Mouse (Mus musculus): Measurements from ENCODE around the gene C87436. TPM values are rescaled to one million over a fixed set of nuclear protein-coding genes. Genes with fewer than 3 reads are reported as not detected.

C87436 gene
- total and polyA plus RNA-seq, 3 experiments, result 11.6 to 18.5 TPM; not detected in 1

GRCm38 (mm10) chr6:86522001-86522911, 84.1 kb downstream of the C87436 start:
- peaks cover 3 to 6% of the 10 kb centered on the region in 2 experiments for H3K36me3 ChIP-seq (ENCODE audit: control insufficient read depth in 1 of 2, insufficient read depth in 2 of 2, low read length in 2 of 2)
- peaks cover 0 to 3% of the 10 kb centered on the region in 2 experiments; a peak in 1 of 4 replicates for H3K4me1 ChIP-seq (ENCODE audit: control insufficient read depth in 1 of 2, insufficient read depth in 2 of 2, low read length in 2 of 2)
- no peak overlapping the region for H3K9ac ChIP-seq (ENCODE audit: control insufficient read depth, low read depth, low read length, poor library complexity, severe bottlenecking)
- DNase-seq (ENCODE audit: low read depth, low spot score), result peak; percentile 46
- TF ChIP-seq USF1 (IDR thresholded peaks at IDR 0.05; ENCODE audit: low read depth, low read length), result no peak
- peak; percentile 90 for TF ChIP-seq ZNF384 (IDR thresholded peaks at IDR 0.05; ENCODE audit: low read depth, low read length)
- no peak for TF ChIP-seq POLR2AphosphoS5 (IDR thresholded peaks at IDR 0.05; ENCODE audit: borderline replicate concordance, low read depth, low read length)
- TF ChIP-seq CTCF (IDR thresholded peaks at IDR 0.05 in 2 of 3, conservative IDR thresholded peaks at IDR 0.05 in 1 of 3; ENCODE audit: control insufficient read depth in 1 of 3, insufficient read depth in 1 of 3, low read depth in 2 of 3, low read length in 3 of 3, poor library complexity in 1 of 3, severe bottlenecking in 1 of 3), result peak in 2 of 3 experiments; percentile 8 to 10; a peak in 1 of 6 replicates
- TF ChIP-seq MXI1 (IDR thresholded peaks at IDR 0.05; ENCODE audit: low read depth, low read length), result no peak
- TF ChIP-seq POLR2AphosphoS2 (IDR thresholded peaks at IDR 0.05; ENCODE audit: low read length), result 0 out of 2 replicates have a peak, but pooled peaks have one; percentile 31
- TF ChIP-seq POLR2A (IDR thresholded peaks at IDR 0.05; ENCODE audit: control insufficient read depth in 1 of 2, insufficient read depth in 1 of 2, low read depth in 1 of 2, low read length in 2 of 2, poor library complexity in 1 of 2), result peak in 1 of 2 experiments; percentile 12; a peak in 1 of 4 replicates
- TF ChIP-seq TBP (IDR thresholded peaks at IDR 0.05; ENCODE audit: low read depth, low read length), result no peak
- TF ChIP-seq MAZ (IDR thresholded peaks at IDR 0.05; ENCODE audit: low read depth, low read length), result no peak
- peaks cover 38% of the 10 kb centered on the region for H3K79me2 ChIP-seq (ENCODE audit: control insufficient read depth, insufficient read depth, low read length, poor library complexity)
- H3K9me3 ChIP-seq (replicated peaks; ENCODE audit: insufficient read depth, low read length), result no peaks in the 10 kb centered on the region
- no peak overlapping the region for H3K4me3 ChIP-seq (ENCODE audit: control insufficient read depth in 1 of 2, insufficient read depth in 1 of 2, low read depth in 2 of 2, low read length in 2 of 2)
- H3K27ac ChIP-seq (ENCODE audit: control insufficient read depth, low read depth, low read length), result no peak overlapping the region
- no peaks in the 10 kb centered on the region for H3K27me3 ChIP-seq (ENCODE audit: control insufficient read depth in 1 of 2, insufficient read depth in 2 of 2, low read length in 2 of 2)

Other genes with a start within 250 kb of the C87436 start
- gene Tgfa, start 243.2 kb upstream of the C87436 start, total RNA-seq (2012; rRNA removed), result 6.6 and 7.8 TPM in 2 replicates
- 1 to 10 TPM in 1 of 2 experiments, not detected in 1; 9.1 TPM for gene Tgfa, start 243.2 kb upstream of the C87436 start, polyA plus RNA-seq (2012; ENCODE audit: insufficient read depth in 1 of 2, insufficient read length in 2 of 2, low read depth in 1 of 2, low replicate concordance in 2 of 2, missing spikeins in 1 of 2)
- 87.8 and 89.2 TPM in 2 replicates for gene Fam136a, start 72.7 kb upstream of the C87436 start, total RNA-seq (2012; rRNA removed)
- gene Fam136a, start 72.7 kb upstream of the C87436 start, polyA plus RNA-seq (2012; ENCODE audit: insufficient read depth in 1 of 2, insufficient read length in 2 of 2, low read depth in 1 of 2, low replicate concordance in 2 of 2, missing spikeins in 1 of 2), result 10 to 100 TPM in 1 of 2 experiments, not detected in 1; 53.0 TPM
- gene Snrpg, start 67.1 kb upstream of the C87436 start, total RNA-seq (2012; rRNA removed), result 748 and 796 TPM in 2 replicates
- 1,000 to 10,000 TPM in 1 of 2 experiments, 100 to 1,000 TPM in 1; 761 to 1,339 TPM for gene Snrpg, start 67.1 kb upstream of the C87436 start, polyA plus RNA-seq (2012; ENCODE audit: insufficient read depth in 1 of 2, insufficient read length in 2 of 2, low read depth in 1 of 2, low replicate concordance in 2 of 2, missing spikeins in 1 of 2)
- gene Pcyox1, start 41.2 kb upstream of the C87436 start, total RNA-seq (2012; rRNA removed), result 16.0 and 18.3 TPM in 2 replicates
- gene Pcyox1, start 41.2 kb upstream of the C87436 start, polyA plus RNA-seq (2012; ENCODE audit: insufficient read depth in 1 of 2, insufficient read length in 2 of 2, low read depth in 1 of 2, low replicate concordance in 2 of 2, missing spikeins in 1 of 2), result 10 to 100 TPM in 1 of 2 experiments, not detected in 1; 28.1 TPM
- gene Tia1, start 34.2 kb upstream of the C87436 start, total RNA-seq (2012; rRNA removed), result 20.5 and 21.5 TPM in 2 replicates
- gene Tia1, start 34.2 kb upstream of the C87436 start, polyA plus RNA-seq (2012; ENCODE audit: insufficient read depth in 1 of 2, insufficient read length in 2 of 2, low read depth in 1 of 2, low replicate concordance in 2 of 2, missing spikeins in 1 of 2), result 10 to 100 TPM in 1 of 2 experiments, not detected in 1; 25.3 TPM
- 0.77 and 0.88 TPM in 2 replicates for gene Gm44790, start 11.7 kb upstream of the C87436 start, total RNA-seq (2012; rRNA removed)
- under 1 TPM in 1 of 2 experiments, not detected in 1; 0.29 TPM for gene Gm44790, start 11.7 kb upstream of the C87436 start, polyA plus RNA-seq (2012; ENCODE audit: insufficient read depth in 1 of 2, insufficient read length in 2 of 2, low read depth in 1 of 2, low replicate concordance in 2 of 2, missing spikeins in 1 of 2)
- 74.2 and 83.5 TPM in 2 replicates for gene Pcbp1, start 87.9 kb downstream of the C87436 start, total RNA-seq (2012; rRNA removed)
- 100 to 1,000 TPM in 1 of 2 experiments, not detected in 1; 385 TPM for gene Pcbp1, start 87.9 kb downstream of the C87436 start, polyA plus RNA-seq (2012; ENCODE audit: insufficient read depth in 1 of 2, insufficient read length in 2 of 2, low read depth in 1 of 2, low replicate concordance in 2 of 2, missing spikeins in 1 of 2)
- gene Asprv1, start 189.8 kb downstream of the C87436 start, total RNA-seq (2012; rRNA removed), result not detected in 2 replicates
- gene Asprv1, start 189.8 kb downstream of the C87436 start, polyA plus RNA-seq (2012; ENCODE audit: insufficient read depth in 1 of 2, insufficient read length in 2 of 2, low read depth in 1 of 2, low replicate concordance in 2 of 2, missing spikeins in 1 of 2), result not detected
- 3.1 and 3.2 TPM in 2 replicates for gene Mxd1, start 230.8 kb downstream of the C87436 start, total RNA-seq (2012; rRNA removed)
- gene Mxd1, start 230.8 kb downstream of the C87436 start, polyA plus RNA-seq (2012; ENCODE audit: insufficient read depth in 1 of 2, insufficient read length in 2 of 2, low read depth in 1 of 2, low replicate concordance in 2 of 2, missing spikeins in 1 of 2), result 1 to 10 TPM in 1 of 2 experiments, not detected in 1; 3.6 TPM
- gene Snrnp27, start 246.1 kb downstream of the C87436 start, total RNA-seq (2012; rRNA removed), result 74.8 and 79.3 TPM in 2 replicates
- 100 to 1,000 TPM; 106 to 225 TPM for gene Snrnp27, start 246.1 kb downstream of the C87436 start, polyA plus RNA-seq (2012; ENCODE audit: insufficient read depth in 1 of 2, insufficient read length in 2 of 2, low read depth in 1 of 2, low replicate concordance in 2 of 2, missing spikeins in 1 of 2)

Measured in MEL (cell line).